Comparison of ENCODE assay signal across 8 mouse cellular contexts in genomic region chr13:52765508-52766181, GRCm38 (mm10).
DNase-seq lines count a peak whose midpoint lies in the region; ATAC-seq and TF ChIP-seq lines count a peak whose summit lies in the region.

No protein-coding gene starts in this region.

- DNase-seq in liver, adult 2 months (ENCODE audit: extremely low read depth, low read depth, low spot score), result peak; percentile 46
- peak; percentile 81 for DNase-seq in forebrain, embryonic 14.5 days (ENCODE audit: low spot score)
- peak; percentile 31 for DNase-seq in left cerebral cortex, adult 11 months (ENCODE audit: low spot score)
- DNase-seq in midbrain, embryonic 14.5 days, result peak; percentile 77
- DNase-seq in testis, postnatal 10 days (ENCODE audit: low spot score), result peak; percentile 59

- ATAC-seq in liver, embryonic 12.5 days, result no peak
- peak; percentile 78 for ATAC-seq in forebrain, embryonic 14.5 days
- ATAC-seq in heart, embryonic 16.5 days (replicated peaks; ENCODE audit: extremely low read depth, insufficient read depth, low FRiP score), result peak; percentile 76
- no peak for ATAC-seq in midbrain, embryonic 14.5 days (ENCODE audit: low FRiP score, low TSS enrichment)
- no peak for ATAC-seq in erythroid progenitor cell, adult 5-6 weeks (replicated peaks; ENCODE audit: low FRiP score, poor library complexity, severe bottlenecking)

- no peak overlapping the region for H3K9ac ChIP-seq in liver, adult 2 months (ENCODE audit: low read depth, low read length)
- H3K9ac ChIP-seq in liver, embryonic 12.5 days, result no peak overlapping the region
- no peak overlapping the region for H3K9ac ChIP-seq in forebrain, embryonic 14.5 days (ENCODE audit: low read length)
- peak overlapping the region; percentile 58 for H3K9ac ChIP-seq in heart, embryonic 16.5 days (ENCODE audit: low read length)
- H3K9ac ChIP-seq in midbrain, embryonic 14.5 days (replicated peaks; ENCODE audit: low read length), result no peak overlapping the region; the same call in 1 of the 2 replicates

- TF ChIP-seq CTCF in liver, adult 2 months (IDR thresholded peaks at IDR 0.05; ENCODE audit: low read depth, low read length), result no peak

- H3K27me3 ChIP-seq in liver, adult 2 months (ENCODE audit: control insufficient read depth, insufficient read depth, low read length), result no peaks in the 10 kb centered on the region
- peaks cover 3% of the 10 kb centered on the region; the same call in 1 of the 2 replicates for H3K27me3 ChIP-seq in liver, embryonic 12.5 days (replicated peaks)
- no peaks in the 10 kb centered on the region for H3K27me3 ChIP-seq in forebrain, embryonic 14.5 days (replicated peaks; ENCODE audit: control insufficient read depth, insufficient read depth, low read length)
- H3K27me3 ChIP-seq in heart, embryonic 16.5 days (ENCODE audit: control insufficient read depth, insufficient read depth, low read length), result no peaks in the 10 kb centered on the region
- no peaks in the 10 kb centered on the region for H3K27me3 ChIP-seq in midbrain, embryonic 14.5 days (ENCODE audit: control insufficient read depth, insufficient read depth, low read length)

- no peaks in the 10 kb centered on the region for H3K79me2 ChIP-seq in liver, adult 2 months (ENCODE audit: control insufficient read depth, insufficient read depth, low read length)

- H3K36me3 ChIP-seq in liver, adult 2 months (ENCODE audit: control insufficient read depth, insufficient read depth, low read length), result no peaks in the 10 kb centered on the region
- no peaks in the 10 kb centered on the region for H3K36me3 ChIP-seq in liver, embryonic 12.5 days
- no peaks in the 10 kb centered on the region for H3K36me3 ChIP-seq in forebrain, embryonic 14.5 days (ENCODE audit: control insufficient read depth, insufficient read depth, low read length)
- no peaks in the 10 kb centered on the region for H3K36me3 ChIP-seq in heart, embryonic 16.5 days (ENCODE audit: control insufficient read depth, insufficient read depth)
- no peaks in the 10 kb centered on the region for H3K36me3 ChIP-seq in midbrain, embryonic 14.5 days (ENCODE audit: control insufficient read depth, insufficient read depth, low read length)

- peaks cover 17% of the 10 kb centered on the region for H3K4me1 ChIP-seq in liver, adult 2 months (ENCODE audit: control insufficient read depth, insufficient read depth, low read length)
- H3K4me1 ChIP-seq in liver, embryonic 12.5 days, result no peaks in the 10 kb centered on the region
- H3K4me1 ChIP-seq in forebrain, embryonic 14.5 days (ENCODE audit: control insufficient read depth, insufficient read depth, low read length), result peaks cover 17% of the 10 kb centered on the region
- H3K4me1 ChIP-seq in heart, embryonic 16.5 days (ENCODE audit: control insufficient read depth, insufficient read depth, low read length), result peaks cover 22% of the 10 kb centered on the region
- peaks cover 15% of the 10 kb centered on the region for H3K4me1 ChIP-seq in midbrain, embryonic 14.5 days (ENCODE audit: control insufficient read depth, insufficient read depth, low read length)

- H3K4me2 ChIP-seq in liver, embryonic 12.5 days, result no peak overlapping the region
- H3K4me2 ChIP-seq in forebrain, embryonic 14.5 days (ENCODE audit: low read length), result peak overlapping the region; percentile 24
- peak overlapping the region; percentile 35 for H3K4me2 ChIP-seq in heart, embryonic 16.5 days (ENCODE audit: low read depth, low read length)
- peak overlapping the region; percentile 21 for H3K4me2 ChIP-seq in midbrain, embryonic 14.5 days (ENCODE audit: low read length)

- no peak for TF ChIP-seq POLR2A in liver, adult 2 months (IDR thresholded peaks at IDR 0.05; ENCODE audit: extremely low read depth, insufficient read depth, low read length)

- H3K4me3 ChIP-seq in liver, adult 2 months (ENCODE audit: insufficient read depth, low read depth, low read length), result no peak overlapping the region
- H3K4me3 ChIP-seq in liver, embryonic 12.5 days, result no peak overlapping the region
- no peak overlapping the region for H3K4me3 ChIP-seq in forebrain, embryonic 14.5 days (ENCODE audit: low read depth, low read length)
- no peak overlapping the region for H3K4me3 ChIP-seq in heart, embryonic 16.5 days (ENCODE audit: low read length)
- H3K4me3 ChIP-seq in midbrain, embryonic 14.5 days (replicated peaks; ENCODE audit: low read depth, low read length), result no peak overlapping the region

- H3K27ac ChIP-seq in liver, adult 2 months (replicated peaks; ENCODE audit: insufficient read depth, low read depth, low read length), result peak overlapping the region; percentile 68
- H3K27ac ChIP-seq in liver, embryonic 12.5 days, result no peak overlapping the region
- H3K27ac ChIP-seq in forebrain, embryonic 14.5 days (ENCODE audit: low read depth, low read length), result peak overlapping the region; percentile 27; the same call in 1 of the 2 replicates
- H3K27ac ChIP-seq in heart, embryonic 16.5 days (ENCODE audit: low read length), result peak overlapping the region; percentile 86
- H3K27ac ChIP-seq in midbrain, embryonic 14.5 days (replicated peaks; ENCODE audit: low read depth, low read length), result 0 out of 2 replicates have a peak overlapping the region, but pooled peaks have one; percentile 20

- 41% methylated on average over 13 of the region's 13 CpGs for WGBS in liver, adult 2 months
- WGBS in liver, embryonic 12.5 days (ENCODE audit: insufficient replicate concordance), result 66% methylated on average over 13 of the region's 13 CpGs
- 16% methylated on average over 13 of the region's 13 CpGs for WGBS in forebrain, embryonic 14.5 days
- WGBS in heart, embryonic 16.5 days, result 14% methylated on average over 13 of the region's 13 CpGs
- WGBS in midbrain, embryonic 14.5 days, result 29% methylated on average over 13 of the region's 13 CpGs

- H3K9me3 ChIP-seq in liver, embryonic 12.5 days (replicated peaks), result no peaks in the 10 kb centered on the region
- H3K9me3 ChIP-seq in forebrain, embryonic 14.5 days (replicated peaks; ENCODE audit: control insufficient read depth, low read length), result no peaks in the 10 kb centered on the region
- no peaks in the 10 kb centered on the region for H3K9me3 ChIP-seq in heart, embryonic 16.5 days (replicated peaks; ENCODE audit: control insufficient read depth, low read length)
- no peaks in the 10 kb centered on the region for H3K9me3 ChIP-seq in midbrain, embryonic 14.5 days (ENCODE audit: control insufficient read depth, low read length)

Comparison
In these comparisons a context has a peak if more than half of its experiments do, and no peak if none do; other contexts are left out.
1. DNase-seq: peak in every context shown above with its lines; median percentile 81 in forebrain, embryonic 14.5 days; 77 in midbrain, embryonic 14.5 days; 59 in testis, postnatal 10 days; 46 in liver, adult 2 months; 31 in left cerebral cortex, adult 11 months.
2. ATAC-seq: peak in forebrain, embryonic 14.5 days (single experiment) and heart, embryonic 16.5 days (single experiment); none in liver, embryonic 12.5 days (single experiment), midbrain, embryonic 14.5 days (single experiment) and erythroid progenitor cell, adult 5-6 weeks (single experiment).